Mouse (Mus musculus): ENCODE measurements around the gene Chsy1. TPM values are rescaled to one million over a fixed set of nuclear protein-coding genes. Genes with fewer than 3 reads are reported as not detected.
"Not testable (repeated sequence)": the region's sequence is repeated elsewhere in the genome, so short reads cannot be mapped to it uniquely, and the experiment has no call there.

The Chsy1 gene
- polyA plus RNA-seq, 1 experiment = 1.8 TPM

DNA sequence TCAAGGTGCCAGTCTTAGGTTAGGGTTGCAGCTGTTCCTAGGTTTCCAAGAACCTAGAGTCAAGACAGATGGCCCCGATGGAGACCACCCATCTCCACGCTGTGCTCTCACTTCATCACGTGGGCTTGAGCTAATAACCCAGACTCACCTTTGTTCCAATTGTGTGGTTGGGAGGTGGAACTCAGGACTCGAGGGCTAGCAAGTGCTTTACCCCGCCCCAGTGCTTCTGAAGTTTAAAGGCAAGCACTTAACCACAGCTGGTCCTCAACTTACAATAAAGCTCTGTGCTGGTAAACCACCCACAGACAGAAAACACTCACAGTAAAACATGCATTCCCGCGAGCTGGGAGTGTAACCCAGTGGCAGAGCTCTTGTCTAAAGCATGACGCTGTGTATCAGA, 74.1 kb downstream of the Chsy1 start:
- no peak overlapping the region for H3K27ac ChIP-seq (ENCODE audit: control insufficient read depth, insufficient read depth, low read depth, low read length)
- TF ChIP-seq CTCF (IDR thresholded peaks at IDR 0.05; ENCODE audit: control insufficient read depth, insufficient read depth, insufficient replicate concordance, low read depth, low read length) (no peak), POLR2A (IDR thresholded peaks at IDR 0.05; ENCODE audit: control insufficient read depth, low read depth, low read length) (no peak)
- no peaks in the 10 kb centered on the region for H3K36me3 ChIP-seq (ENCODE audit: control insufficient read depth, insufficient read depth, low read length)
- no peaks in the 10 kb centered on the region for H3K27me3 ChIP-seq (ENCODE audit: control insufficient read depth, insufficient read depth, low read length)
- H3K4me1 ChIP-seq (ENCODE audit: control insufficient read depth, insufficient read depth, low read length) = no peaks in the 10 kb centered on the region
- no peak overlapping the region for H3K4me3 ChIP-seq (ENCODE audit: control insufficient read depth, low read depth, low read length)

DNA sequence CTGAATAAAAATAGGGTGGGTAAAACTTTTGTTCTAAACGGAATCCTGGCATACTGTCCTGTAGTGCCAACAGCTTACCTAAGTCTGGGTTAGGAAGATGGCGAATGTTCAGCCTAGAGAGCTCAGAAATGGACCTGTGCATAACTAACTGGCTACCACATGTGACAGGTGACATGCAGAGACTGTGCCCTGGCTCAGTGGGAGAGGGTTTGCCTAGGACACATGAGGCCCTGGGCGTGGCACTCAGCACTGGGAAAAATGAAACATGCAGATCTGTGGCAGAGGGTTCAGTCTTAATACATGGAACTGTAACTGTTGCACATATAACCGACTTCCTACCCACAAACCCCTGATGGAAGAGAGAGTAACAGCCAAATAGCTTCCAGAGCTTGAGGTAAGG, 74.7 kb downstream of the Chsy1 start:
- Histone ChIP-seq H3K4me3 (ENCODE audit: control insufficient read depth, low read depth, low read length) (no peak overlapping the region), H3K27me3 (ENCODE audit: control insufficient read depth, insufficient read depth, low read length) (no peaks in the 10 kb centered on the region), H3K4me1 (ENCODE audit: control insufficient read depth, insufficient read depth, low read length) (no peaks in the 10 kb centered on the region), H3K36me3 (ENCODE audit: control insufficient read depth, insufficient read depth, low read length) (no peaks in the 10 kb centered on the region), H3K27ac (ENCODE audit: control insufficient read depth, insufficient read depth, low read depth, low read length) (no peak overlapping the region)
- TF ChIP-seq CTCF (IDR thresholded peaks at IDR 0.05; ENCODE audit: control insufficient read depth, insufficient read depth, insufficient replicate concordance, low read depth, low read length) (no peak), POLR2A (IDR thresholded peaks at IDR 0.05; ENCODE audit: control insufficient read depth, low read depth, low read length) (no peak)

- TF ChIP-seq CTCF (IDR thresholded peaks at IDR 0.05; ENCODE audit: control insufficient read depth, insufficient read depth, insufficient replicate concordance, low read depth, low read length) (no peak), POLR2A (IDR thresholded peaks at IDR 0.05; ENCODE audit: control insufficient read depth, low read depth, low read length) (no peak)
- H3K27me3 ChIP-seq (ENCODE audit: control insufficient read depth, insufficient read depth, low read length) = no peaks in the 10 kb centered on the region
- H3K4me3 ChIP-seq (ENCODE audit: control insufficient read depth, low read depth, low read length) = no peak overlapping the region
Measured at GRCm38 (mm10) chr7:66185370-66185769, 76.1 kb downstream of the Chsy1 start.

DNA sequence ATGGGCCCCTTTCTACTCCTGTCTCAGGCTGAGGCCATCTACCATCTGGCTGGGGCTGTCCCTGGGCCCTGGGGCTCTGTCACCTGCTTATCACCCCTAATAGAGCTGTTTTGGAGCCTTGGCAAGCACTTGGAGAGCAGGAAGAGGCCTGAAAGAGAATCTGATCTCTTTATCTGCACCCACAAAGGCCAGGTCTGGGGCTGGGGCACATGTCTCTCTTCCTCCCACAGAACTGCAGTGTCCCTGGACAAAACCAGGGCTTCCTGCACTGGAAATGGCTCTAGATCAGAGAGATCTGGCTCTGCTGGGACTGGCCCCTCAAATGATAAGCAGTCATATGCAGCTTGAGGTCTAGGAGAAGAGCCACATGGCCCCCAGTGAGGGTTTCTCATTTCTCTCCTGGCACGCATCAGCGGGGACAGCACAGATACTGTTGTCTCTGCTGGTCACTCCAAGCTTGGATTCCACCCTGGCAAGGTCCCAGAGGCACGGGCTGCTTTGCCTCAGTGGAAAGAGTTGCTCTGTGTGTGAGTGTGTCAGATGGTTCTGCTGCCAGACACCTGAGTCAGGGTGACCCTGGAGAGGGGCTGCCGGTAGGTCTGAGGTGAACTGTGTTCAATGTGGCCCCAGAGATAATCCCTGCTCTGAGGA, 78.4 kb downstream of the Chsy1 start:
- Histone ChIP-seq H3K36me3 (ENCODE audit: control insufficient read depth, insufficient read depth, low read length) (no peaks in the 10 kb centered on the region), H3K4me3 (ENCODE audit: control insufficient read depth, low read depth, low read length) (no peak overlapping the region), H3K27ac (ENCODE audit: control insufficient read depth, insufficient read depth, low read depth, low read length) (no peak overlapping the region), H3K27me3 (ENCODE audit: control insufficient read depth, insufficient read depth, low read length) (no peaks in the 10 kb centered on the region), H3K4me1 (ENCODE audit: control insufficient read depth, insufficient read depth, low read length) (no peaks in the 10 kb centered on the region)
- TF ChIP-seq CTCF (IDR thresholded peaks at IDR 0.05; ENCODE audit: control insufficient read depth, insufficient read depth, insufficient replicate concordance, low read depth, low read length) (no peak), POLR2A (IDR thresholded peaks at IDR 0.05; ENCODE audit: control insufficient read depth, low read depth, low read length) (no peak)

More at GRCm38 (mm10) chr7:66185370-66185769, 76.1 kb downstream of the Chsy1 start:
- no peaks in the 10 kb centered on the region for H3K4me1 ChIP-seq (ENCODE audit: control insufficient read depth, insufficient read depth, low read length)
- H3K27ac ChIP-seq (ENCODE audit: control insufficient read depth, insufficient read depth, low read depth, low read length) = no peak overlapping the region
- no peaks in the 10 kb centered on the region for H3K36me3 ChIP-seq (ENCODE audit: control insufficient read depth, insufficient read depth, low read length)

DNA sequence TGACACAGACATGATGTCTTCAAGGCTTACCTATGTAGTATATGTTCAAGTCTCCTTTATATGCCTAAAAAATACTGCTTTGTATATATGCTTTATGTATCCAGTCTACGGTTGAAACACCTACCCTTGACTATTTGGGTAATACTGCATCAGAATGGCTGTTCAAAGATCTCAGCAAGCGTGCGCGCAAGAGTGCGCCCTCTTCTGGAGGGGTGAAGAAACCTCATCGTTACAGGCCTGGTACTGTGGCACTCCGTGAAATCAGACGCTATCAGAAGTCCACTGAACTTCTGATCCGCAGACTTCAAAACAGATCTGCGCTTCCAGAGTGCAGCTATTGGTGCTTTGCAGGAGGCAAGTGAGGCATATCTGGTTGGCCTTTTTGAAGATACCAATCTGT, 81.1 kb downstream of the Chsy1 start:
- H3K4me3 ChIP-seq (ENCODE audit: control insufficient read depth, low read depth, low read length); H3K4me1 ChIP-seq (ENCODE audit: control insufficient read depth, insufficient read depth, low read length); H3K36me3 ChIP-seq (ENCODE audit: control insufficient read depth, insufficient read depth, low read length); H3K27ac ChIP-seq (ENCODE audit: control insufficient read depth, insufficient read depth, low read depth, low read length); H3K27me3 ChIP-seq (ENCODE audit: control insufficient read depth, insufficient read depth, low read length): not testable (repeated sequence)

DNA sequence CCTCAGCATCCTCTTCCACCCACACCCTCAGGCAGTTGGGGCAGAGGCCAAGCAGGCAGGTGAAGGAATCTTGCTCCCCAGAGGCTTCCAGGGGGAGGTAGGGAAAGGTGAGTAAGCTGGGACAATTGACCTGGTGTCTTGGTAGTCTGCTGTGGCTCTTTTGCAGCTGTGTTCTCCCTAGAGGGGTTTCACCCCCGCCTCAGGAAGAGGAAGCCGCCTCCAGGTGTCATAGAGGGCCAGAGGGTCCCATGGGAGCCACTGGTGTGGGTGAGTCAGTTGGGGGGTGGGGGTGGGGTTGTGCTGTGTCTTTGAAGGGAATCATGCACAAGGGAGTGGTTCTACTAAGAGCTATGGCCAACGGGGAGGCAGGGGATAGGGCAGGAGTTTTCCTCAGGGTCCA, 85.2 kb downstream of the Chsy1 start:
- Histone ChIP-seq H3K27me3 (ENCODE audit: control insufficient read depth, insufficient read depth, low read length) (no peaks in the 10 kb centered on the region), H3K4me3 (ENCODE audit: control insufficient read depth, low read depth, low read length) (no peak overlapping the region), H3K36me3 (ENCODE audit: control insufficient read depth, insufficient read depth, low read length) (no peaks in the 10 kb centered on the region), H3K4me1 (ENCODE audit: control insufficient read depth, insufficient read depth, low read length) (peaks cover 8% of the 10 kb centered on the region), H3K27ac (ENCODE audit: control insufficient read depth, insufficient read depth, low read depth, low read length) (no peak overlapping the region)
- TF ChIP-seq POLR2A (IDR thresholded peaks at IDR 0.05; ENCODE audit: control insufficient read depth, low read depth, low read length) = no peak
- no peak for TF ChIP-seq CTCF (IDR thresholded peaks at IDR 0.05; ENCODE audit: control insufficient read depth, insufficient read depth, insufficient replicate concordance, low read depth, low read length)

- Histone ChIP-seq H3K36me3 (ENCODE audit: control insufficient read depth, insufficient read depth, low read length) (no peaks in the 10 kb centered on the region), H3K27me3 (ENCODE audit: control insufficient read depth, insufficient read depth, low read length) (no peaks in the 10 kb centered on the region), H3K4me3 (ENCODE audit: control insufficient read depth, low read depth, low read length) (no peak overlapping the region), H3K27ac (ENCODE audit: control insufficient read depth, insufficient read depth, low read depth, low read length) (no peak overlapping the region), H3K4me1 (ENCODE audit: control insufficient read depth, insufficient read depth, low read length) (peaks cover 8% of the 10 kb centered on the region)
- TF ChIP-seq POLR2A (IDR thresholded peaks at IDR 0.05; ENCODE audit: control insufficient read depth, low read depth, low read length) (no peak), CTCF (IDR thresholded peaks at IDR 0.05; ENCODE audit: control insufficient read depth, insufficient read depth, insufficient replicate concordance, low read depth, low read length) (no peak)
Measured at GRCm38 (mm10) chr7:66195881-66196280, 86.6 kb downstream of the Chsy1 start.

Measured in testis, adult 2 months (tissue).